ENCODE assay signal across 18 mouse cellular contexts in genomic region chr17:29292996-29293395, GRCm38 (mm10). TPM values are rescaled to one million over a fixed set of nuclear protein-coding genes. Genes with fewer than 3 reads are reported as not detected.
"Had no signal": no experiment of that assay in that cellular context is flagged by ENCODE, and none has a peak within 500 bp of the region (broad histone marks: within the 10 kb centered on the region; RNA-seq: fewer than 3 reads in every experiment).

No protein-coding gene starts in this region.

- DNase-seq: lung, adult 18-20 months; lung, embryonic 14.5 days; lung, postnatal 14 days; lung, postnatal 36 days; right cerebral cortex, postnatal 14 days; spleen, adult 18-20 months; thymus, adult 2 months; thymus, postnatal 25 days; thymus, postnatal 4 days had no signal

- H3K27me3 ChIP-seq: megakaryocyte, embryonic 14.5 days; midbrain, embryonic 13.5 days; midbrain, embryonic 15.5 days; neural tube, embryonic 12.5 days; stomach, embryonic 15.5 days had no signal

- H3K4me1 ChIP-seq: midbrain, embryonic 13.5 days; midbrain, embryonic 15.5 days; neural tube, embryonic 12.5 days; stomach, embryonic 15.5 days had no signal

- H3K9me3 ChIP-seq: megakaryocyte, embryonic 14.5 days; midbrain, embryonic 13.5 days; midbrain, embryonic 15.5 days; neural tube, embryonic 12.5 days; stomach, embryonic 15.5 days had no signal

- H3K4me2 ChIP-seq: lung, embryonic 14.5 days; midbrain, embryonic 11.5 days; midbrain, embryonic 13.5 days; midbrain, embryonic 15.5 days; neural tube, embryonic 12.5 days; stomach, embryonic 15.5 days had no signal

- H3K9ac ChIP-seq: lung, embryonic 14.5 days; midbrain, embryonic 13.5 days; midbrain, embryonic 15.5 days; neural tube, embryonic 12.5 days; stomach, embryonic 15.5 days had no signal

- H3K27ac ChIP-seq: macrophage; midbrain, embryonic 13.5 days; midbrain, embryonic 15.5 days; neural tube, embryonic 12.5 days; stomach, embryonic 15.5 days; stomach, postnatal 0 days had no signal

- ATAC-seq: midbrain, embryonic 13.5 days; midbrain, embryonic 15.5 days had no signal

- H3K4me3 ChIP-seq: megakaryocyte, embryonic 14.5 days; midbrain, embryonic 13.5 days; midbrain, embryonic 15.5 days; neural tube, embryonic 12.5 days; stomach, embryonic 15.5 days had no signal

RNA-seq across cellular contexts. Expression of gene Cpne5, which starts 55.0 kb away (rescaled TPM):
- total RNA-seq: monocyte, adult 5-6 weeks had no signal
- polyA plus RNA-seq: macrophage had no signal
